ENCODE assay signal across 26 mouse cellular contexts in the genomic region with DNA sequence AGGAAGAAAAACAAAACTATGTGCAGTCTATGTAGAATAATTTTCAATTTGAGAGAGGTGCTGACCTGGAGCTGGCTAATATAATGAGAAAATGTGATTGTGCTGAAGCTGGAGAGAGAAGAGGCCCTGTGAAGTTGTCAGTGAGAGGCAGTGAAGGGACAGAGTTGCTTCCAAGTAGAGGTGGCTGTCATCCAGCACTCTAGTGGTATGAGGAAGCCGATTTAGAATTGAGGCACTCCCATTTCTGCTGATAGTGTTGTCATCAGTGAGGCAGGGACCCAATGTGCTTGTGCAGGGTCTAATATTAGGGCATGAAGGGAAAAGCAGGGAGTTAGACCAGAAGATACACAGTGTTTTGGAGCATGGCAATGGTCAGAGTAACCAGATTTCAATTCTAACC.
DNase-seq lines count a peak whose midpoint lies in the region; ATAC-seq lines count a peak whose summit lies in the region.
"Had no signal": no experiment of that assay in that cellular context is flagged by ENCODE, and none has a peak within 500 bp of the region (broad histone marks: within the 10 kb centered on the region; RNA-seq: fewer than 3 reads in every experiment).

No protein-coding gene starts in this region.

- no peaks in the 10 kb centered on the region for H3K9me3 ChIP-seq in heart, embryonic 10.5 days
- no peaks in the 10 kb centered on the region for H3K9me3 ChIP-seq in heart, embryonic 16.5 days (replicated peaks; ENCODE audit: control insufficient read depth, low read length)
- H3K9me3 ChIP-seq: forebrain, embryonic 10.5 days; forebrain, embryonic 13.5 days; heart, embryonic 15.5 days had no signal

- no peak overlapping the region for H3K9ac ChIP-seq in heart, embryonic 16.5 days (ENCODE audit: low read length)
- H3K9ac ChIP-seq: forebrain, embryonic 13.5 days; heart, embryonic 15.5 days; hindbrain, embryonic 14.5 days had no signal

- no peaks in the 10 kb centered on the region for H3K27me3 ChIP-seq in heart, embryonic 10.5 days (ENCODE audit: insufficient read depth, poor library complexity, severe bottlenecking)
- no peaks in the 10 kb centered on the region for H3K27me3 ChIP-seq in heart, embryonic 16.5 days (ENCODE audit: control insufficient read depth, insufficient read depth, low read length)
- H3K27me3 ChIP-seq: forebrain, embryonic 13.5 days; heart, embryonic 15.5 days had no signal

- H3K4me3 ChIP-seq in heart, embryonic 10.5 days, result no peak overlapping the region
- H3K4me3 ChIP-seq in heart, embryonic 16.5 days (ENCODE audit: low read length), result no peak overlapping the region
- H3K4me3 ChIP-seq: forebrain, embryonic 10.5 days; forebrain, embryonic 13.5 days; gastrocnemius, adult 2 months; heart, adult 2 months; heart, embryonic 15.5 days had no signal

- 53% methylated on average over 1 of the region's 1 CpGs for WGBS in heart, embryonic 10.5 days
- WGBS in heart, embryonic 16.5 days, result 36% methylated on average over 1 of the region's 1 CpGs

- peak; percentile 42 for DNase-seq in heart, adult 8-10 months (ENCODE audit: low spot score)
- DNase-seq in heart, embryonic 10.5 days (ENCODE audit: low spot score), result no peak
- DNase-seq in heart, postnatal 10 days, result peak; percentile 36 to 60
- DNase-seq in heart, postnatal 4 days, result peak; percentile 11
- DNase-seq in layer of hippocampus, postnatal 36 days, result no peak
- DNase-seq in right cerebral cortex, postnatal 10 days (ENCODE audit: low spot score in 2 of 2), result no peak
- DNase-seq: adrenal gland, adult 8-10 months; adrenal gland, postnatal 25 days; cerebellum, adult 18-20 months; cerebellum, adult 9-10 months; cerebellum, postnatal 14 days; gastrocnemius, adult 2 months; gastrocnemius, postnatal 14 days; kidney, adult 18-20 months; kidney, adult 9 months had no signal

- H3K36me3 ChIP-seq in heart, embryonic 10.5 days, result no peaks in the 10 kb centered on the region
- no peaks in the 10 kb centered on the region for H3K36me3 ChIP-seq in heart, embryonic 16.5 days (ENCODE audit: control insufficient read depth, insufficient read depth)
- H3K36me3 ChIP-seq: forebrain, embryonic 10.5 days; heart, embryonic 15.5 days had no signal

- peak; percentile 65; the same call in 1 of the 2 replicates for ATAC-seq in heart, embryonic 16.5 days (replicated peaks; ENCODE audit: extremely low read depth, insufficient read depth, low FRiP score)
- ATAC-seq: CD4-positive, CD25-positive, alpha-beta regulatory T cell, adult 4 months; forebrain, embryonic 13.5 days; forebrain, embryonic 16.5 days; hindbrain, postnatal 0 days; inflammation-experienced regulatory T-cells, adult 6 months; intestine, embryonic 16.5 days had no signal

- no peak overlapping the region for H3K4me2 ChIP-seq in heart, embryonic 16.5 days (ENCODE audit: low read depth, low read length)
- H3K4me2 ChIP-seq: forebrain, embryonic 13.5 days; heart, embryonic 15.5 days; hindbrain, embryonic 14.5 days had no signal

- H3K4me1 ChIP-seq in heart, embryonic 10.5 days, result no peaks in the 10 kb centered on the region
- no peaks in the 10 kb centered on the region for H3K4me1 ChIP-seq in heart, embryonic 16.5 days (ENCODE audit: control insufficient read depth, insufficient read depth, low read length)
- H3K4me1 ChIP-seq: forebrain, embryonic 13.5 days had no signal

- intact Hi-C loops in heart, postnatal 10 days (cut with DNase I), result no loop called here

- H3K27ac ChIP-seq in heart, embryonic 10.5 days, result no peak overlapping the region
- H3K27ac ChIP-seq in heart, embryonic 16.5 days (ENCODE audit: low read length), result no peak overlapping the region
- H3K27ac ChIP-seq: forebrain, embryonic 10.5 days; forebrain, embryonic 13.5 days; gastrocnemius, adult 2 months; heart, adult 2 months; heart, embryonic 15.5 days; hindbrain, embryonic 14.5 days; hindbrain, postnatal 0 days had no signal

Comparison
In these comparisons a context has a peak if more than half of its experiments do, and no peak if none do; other contexts are left out.
1. DNase-seq: peak in heart, adult 8-10 months (single experiment), heart, postnatal 10 days (2 of 2) and heart, postnatal 4 days (single experiment); none in heart, embryonic 10.5 days (single experiment), layer of hippocampus, postnatal 36 days (0 of 2) and right cerebral cortex, postnatal 10 days (0 of 2).